Mouse (Mus musculus) limb, embryonic 11.5 days (tissue): ENCODE results near the gene AA986860. TPM values are rescaled to one million over a fixed set of nuclear protein-coding genes. Genes with fewer than 3 reads are reported as not detected.

ENCODE experiments used
- polyA plus RNA-seq: library from polyadenylated mRNA; unstranded; fragments of >200 nt; fragmentation: Nextera tagmentation; extraction: Ambion mirVana; gene quantifications from 2 replicates; pipeline ENCODE4 v1.2.1, GENCODE M21; 2014

Gene AA986860
- polyA plus RNA-seq, 1 experiment from 2014 or later: 0.59 TPM

Other genes starting within 250 kb of the AA986860 start
- not detected in 2 replicates for gene Zp3r, start 102.4 kb upstream of the AA986860 start, polyA plus RNA-seq
- gene C4bp, start 70.3 kb upstream of the AA986860 start, polyA plus RNA-seq: not detected in 2 replicates
- not detected in 2 replicates for gene Gm29427, start 16.2 kb upstream of the AA986860 start, polyA plus RNA-seq
- 5.9 and 7.2 TPM in 2 replicates for gene Yod1, start 14.6 kb upstream of the AA986860 start, polyA plus RNA-seq
- 4.5 and 5.8 TPM in 2 replicates for gene Pfkfb2, start 2.7 kb upstream of the AA986860 start, polyA plus RNA-seq
- not detected in 2 replicates for gene Fcamr, start 68.9 kb downstream of the AA986860 start, polyA plus RNA-seq
- gene Pigr, start 94.7 kb downstream of the AA986860 start, polyA plus RNA-seq: not detected in 2 replicates
- gene Fcmr, start 133.7 kb downstream of the AA986860 start, polyA plus RNA-seq: 0.45 TPM in 1 of 2 replicates, not detected in the other
- gene Il24, start 155.5 kb downstream of the AA986860 start, polyA plus RNA-seq: not detected in 2 replicates
- not detected in 2 replicates for gene Il20, start 179.5 kb downstream of the AA986860 start, polyA plus RNA-seq
- gene Il19, start 208.1 kb downstream of the AA986860 start, polyA plus RNA-seq: not detected in 2 replicates